9 mouse cellular contexts compared by ENCODE assay signal in the genomic region with DNA sequence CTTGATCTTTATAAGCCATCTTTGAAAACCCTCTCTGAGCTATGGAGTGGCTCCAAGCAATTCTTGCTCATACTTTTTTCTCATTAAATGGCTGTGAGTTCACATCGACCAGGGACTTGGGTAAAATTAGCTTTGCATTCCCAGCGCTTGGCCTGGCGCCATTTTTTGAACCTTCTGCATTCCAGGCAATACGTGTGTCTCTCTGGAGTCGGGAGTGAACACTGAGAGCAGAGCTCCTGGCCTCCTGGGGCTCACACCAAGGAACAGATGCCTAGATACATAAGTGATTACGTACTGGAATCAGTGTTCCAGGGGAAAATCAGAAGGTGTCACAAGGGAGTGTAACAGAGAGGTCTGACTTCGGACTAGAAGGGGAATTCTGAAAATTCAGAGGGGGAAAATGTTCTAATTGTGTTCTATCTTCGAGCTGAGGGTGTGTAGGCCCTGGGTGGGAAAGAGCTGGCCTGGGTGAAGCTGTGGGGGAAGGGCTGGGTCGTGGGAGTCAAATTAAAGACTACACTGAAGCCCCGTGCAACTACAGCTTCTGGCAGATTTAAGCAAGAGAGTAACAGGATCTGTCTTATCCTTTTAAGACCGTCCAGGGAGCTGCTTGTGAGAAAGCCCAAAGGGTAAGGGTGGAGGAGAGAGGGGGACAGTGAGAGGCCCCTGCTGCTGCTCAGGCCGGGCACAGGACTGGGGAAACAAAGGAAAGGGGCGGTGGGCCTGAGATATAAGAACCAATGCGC.
A peak's percentile ranks its signal among the peaks of the same experiment; 100 is the strongest.
DNase-seq lines count a peak whose midpoint lies in the region; ATAC-seq lines count a peak whose summit lies in the region.
"Had no signal": no experiment of that assay in that cellular context is flagged by ENCODE, and none has a peak within 500 bp of the region (broad histone marks: within the 10 kb centered on the region; RNA-seq: fewer than 3 reads in every experiment).

No protein-coding gene starts in this region.

- H3K36me3 ChIP-seq in forebrain, embryonic 15.5 days = no peaks in the 10 kb centered on the region
- H3K36me3 ChIP-seq in limb, embryonic 13.5 days = no peaks in the 10 kb centered on the region
- H3K36me3 ChIP-seq: liver, embryonic 13.5 days had no signal

- H3K27me3 ChIP-seq in forebrain, embryonic 15.5 days = no peaks in the 10 kb centered on the region
- H3K27me3 ChIP-seq in limb, embryonic 13.5 days = no peaks in the 10 kb centered on the region
- H3K27me3 ChIP-seq: liver, embryonic 13.5 days had no signal

- H3K9me3 ChIP-seq in forebrain, embryonic 15.5 days = no peaks in the 10 kb centered on the region
- H3K9me3 ChIP-seq in limb, embryonic 13.5 days = no peaks in the 10 kb centered on the region
- H3K9me3 ChIP-seq: liver, embryonic 13.5 days had no signal

- 43% methylated on average over 14 of the region's 14 CpGs for WGBS in forebrain, embryonic 15.5 days
- 17% methylated on average over 14 of the region's 14 CpGs for WGBS in limb, embryonic 13.5 days

- H3K4me3 ChIP-seq in forebrain, embryonic 15.5 days = no peak overlapping the region
- H3K4me3 ChIP-seq in limb, embryonic 13.5 days = 0 out of 2 replicates have a peak overlapping the region, but pooled peaks have one; percentile 1
- H3K4me3 ChIP-seq: liver, embryonic 13.5 days had no signal

- no peak overlapping the region; the same call in 1 of the 2 replicates for H3K27ac ChIP-seq in forebrain, embryonic 15.5 days (replicated peaks)
- peak overlapping the region; percentile 96 for H3K27ac ChIP-seq in limb, embryonic 13.5 days
- H3K27ac ChIP-seq: liver, embryonic 13.5 days had no signal

- H3K9ac ChIP-seq in forebrain, embryonic 15.5 days (replicated peaks) = no peak overlapping the region
- 0 out of 2 replicates have a peak overlapping the region, but pooled peaks have one; percentile 8 for H3K9ac ChIP-seq in limb, embryonic 13.5 days
- H3K9ac ChIP-seq: liver, embryonic 13.5 days had no signal

- ATAC-seq in forebrain, embryonic 15.5 days (replicated peaks) = 0 out of 2 replicates have a peak, but pooled peaks have one; percentile 38
- peak; percentile 86 for ATAC-seq in limb, embryonic 13.5 days (ENCODE audit: low FRiP score, low read depth)
- no peak for ATAC-seq in erythroblast, adult 5-6 weeks (replicated peaks; ENCODE audit: low FRiP score, poor library complexity, severe bottlenecking)

- DNase-seq in 3T3-L1 (ENCODE audit: low read depth, low spot score) (peak; percentile 88), adipocyte (ENCODE audit: low spot score) (peak; percentile 39)
- peak; percentile 83 for DNase-seq in heart, postnatal 4 days
- peak; percentile 28 for DNase-seq in testis, postnatal 14 days (ENCODE audit: low spot score)
- no peak for DNase-seq in adrenal gland, adult 8-10 months
- DNase-seq: liver, embryonic 13.5 days had no signal

- peaks cover 18% of the 10 kb centered on the region for H3K4me1 ChIP-seq in forebrain, embryonic 15.5 days
- H3K4me1 ChIP-seq in limb, embryonic 13.5 days = peaks cover 83% of the 10 kb centered on the region
- H3K4me1 ChIP-seq: liver, embryonic 13.5 days had no signal

- no peak overlapping the region for H3K4me2 ChIP-seq in forebrain, embryonic 15.5 days (replicated peaks)
- peak overlapping the region; percentile 38 for H3K4me2 ChIP-seq in limb, embryonic 13.5 days (replicated peaks)
- H3K4me2 ChIP-seq: liver, embryonic 13.5 days had no signal
